Mouse (Mus musculus): ENCODE results near the gene Bcl7c. TPM values are rescaled to one million over a fixed set of nuclear protein-coding genes. Genes with fewer than 3 reads are reported as not detected.
A peak's percentile ranks its signal among the peaks of the same experiment; 100 is the strongest.

The Bcl7c gene
- polyA plus RNA-seq, 1 experiment from 2014 or later: 41.1 TPM

GRCm38 (mm10) chr7:127712461-127713385, 4.0 kb upstream of the Bcl7c start, which contains the start of gene Ctf1:
Gene Ctf1, plus strand, starts transcription at chr7:127712736.
- H3K36me3 ChIP-seq (ENCODE audit: control insufficient read depth, insufficient read depth, low read length): no peaks in the 10 kb centered on the region
- 0 out of 2 replicates have a peak, but pooled peaks cover 2% of the 10 kb centered on the region for H3K27me3 ChIP-seq (ENCODE audit: control insufficient read depth, insufficient read depth, low read length)
- peak within 1 kb of the TSS; percentile 59 for H3K9ac ChIP-seq (ENCODE audit: low read length)
- ATAC-seq (ENCODE audit: insufficient number of reproducible peaks, insufficient read depth, low FRiP score, low read depth): no peak
- peaks cover 15 to 21% of the 10 kb centered on the region in 2 experiments for H3K4me1 ChIP-seq (ENCODE audit: control insufficient read depth in 2 of 2, insufficient read depth in 2 of 2, low read length in 2 of 2)
- H3K27ac ChIP-seq (replicated peaks in 1 of 2; ENCODE audit: control insufficient read depth in 1 of 2, insufficient read depth in 1 of 2, low read depth in 2 of 2, low read length in 2 of 2): peak within 1 kb of the TSS; percentile 80 to 86
- peak within 1 kb of the TSS; percentile 75 for H3K4me2 ChIP-seq (ENCODE audit: low read length)
- H3K9me3 ChIP-seq (ENCODE audit: control insufficient read depth, low read length): no peaks in the 10 kb centered on the region
- 4% methylated on average over 28 of the region's 28 CpGs for WGBS
- peak within 1 kb of the TSS; percentile 31 to 42 for H3K4me3 ChIP-seq (ENCODE audit: control insufficient read depth in 1 of 2, insufficient read depth in 1 of 2, low read depth in 1 of 2, low read length in 2 of 2)

- no peaks in the 10 kb centered on the region for H3K27me3 ChIP-seq (ENCODE audit: control insufficient read depth, insufficient read depth, low read length)
- ATAC-seq (ENCODE audit: insufficient number of reproducible peaks, insufficient read depth, low FRiP score, low read depth): no peak
- H3K9me3 ChIP-seq (ENCODE audit: control insufficient read depth, low read length): no peaks in the 10 kb centered on the region
- peaks cover 8% of the 10 kb centered on the region for H3K36me3 ChIP-seq (ENCODE audit: control insufficient read depth, insufficient read depth, low read length)
- peaks cover 21 to 24% of the 10 kb centered on the region in 2 experiments for H3K4me1 ChIP-seq (ENCODE audit: control insufficient read depth in 2 of 2, insufficient read depth in 2 of 2, low read length in 2 of 2)
- 73% methylated on average over 3 of the region's 3 CpGs for WGBS
- no peak overlapping the region for H3K4me2 ChIP-seq (ENCODE audit: low read length)
- no peak overlapping the region for H3K27ac ChIP-seq (replicated peaks in 1 of 2; ENCODE audit: control insufficient read depth in 1 of 2, insufficient read depth in 1 of 2, low read depth in 2 of 2, low read length in 2 of 2)
- no peak overlapping the region for H3K9ac ChIP-seq (ENCODE audit: low read length)
- H3K4me3 ChIP-seq (ENCODE audit: control insufficient read depth in 1 of 2, insufficient read depth in 1 of 2, low read depth in 1 of 2, low read length in 2 of 2): no peak overlapping the region
These were observed 2.7 kb upstream of the Bcl7c start for GRCm38 (mm10) chr7:127711456-127711855.

GRCm38 (mm10) chr7:127711031-127711430, 2.3 kb upstream of the Bcl7c start:
- H3K4me1 ChIP-seq (ENCODE audit: control insufficient read depth in 2 of 2, insufficient read depth in 2 of 2, low read length in 2 of 2): peaks cover 21 to 24% of the 10 kb centered on the region in 2 experiments
- H3K4me2 ChIP-seq (ENCODE audit: low read length): no peak overlapping the region
- no peak for ATAC-seq (ENCODE audit: insufficient number of reproducible peaks, insufficient read depth, low FRiP score, low read depth)
- H3K27me3 ChIP-seq (ENCODE audit: control insufficient read depth, insufficient read depth, low read length): no peaks in the 10 kb centered on the region
- no peak overlapping the region for H3K4me3 ChIP-seq (ENCODE audit: control insufficient read depth in 1 of 2, insufficient read depth in 1 of 2, low read depth in 1 of 2, low read length in 2 of 2)
- no peak overlapping the region for H3K9ac ChIP-seq (ENCODE audit: low read length)
- no peak overlapping the region for H3K27ac ChIP-seq (replicated peaks in 1 of 2; ENCODE audit: control insufficient read depth in 1 of 2, insufficient read depth in 1 of 2, low read depth in 2 of 2, low read length in 2 of 2)
- WGBS: 91% methylated on average over 3 of the region's 3 CpGs
- H3K36me3 ChIP-seq (ENCODE audit: control insufficient read depth, insufficient read depth, low read length): peaks cover 12% of the 10 kb centered on the region
- H3K9me3 ChIP-seq (ENCODE audit: control insufficient read depth, low read length): no peaks in the 10 kb centered on the region

- H3K4me2 ChIP-seq (ENCODE audit: low read length): peak overlapping the region; percentile 80
- no peaks in the 10 kb centered on the region for H3K9me3 ChIP-seq (ENCODE audit: control insufficient read depth, low read length)
- peak overlapping the region; percentile 55 to 74 for H3K4me3 ChIP-seq (ENCODE audit: control insufficient read depth in 1 of 2, insufficient read depth in 1 of 2, low read depth in 1 of 2, low read length in 2 of 2)
- 72% methylated on average over 5 of the region's 5 CpGs for WGBS
- H3K9ac ChIP-seq (ENCODE audit: low read length): peak overlapping the region; percentile 91; the same call in 1 of the 2 replicates
- peaks cover 21 to 24% of the 10 kb centered on the region in 2 experiments for H3K4me1 ChIP-seq (ENCODE audit: control insufficient read depth in 2 of 2, insufficient read depth in 2 of 2, low read length in 2 of 2)
- no peak for ATAC-seq (ENCODE audit: insufficient number of reproducible peaks, insufficient read depth, low FRiP score, low read depth)
- H3K27me3 ChIP-seq (ENCODE audit: control insufficient read depth, insufficient read depth, low read length): no peaks in the 10 kb centered on the region
- peak overlapping the region in 1 of 2 experiments; percentile 96; a peak in 2 of 4 replicates for H3K27ac ChIP-seq (replicated peaks in 1 of 2; ENCODE audit: control insufficient read depth in 1 of 2, insufficient read depth in 1 of 2, low read depth in 2 of 2, low read length in 2 of 2)
- H3K36me3 ChIP-seq (ENCODE audit: control insufficient read depth, insufficient read depth, low read length): peaks cover 25% of the 10 kb centered on the region
These were observed 687 bp upstream of the Bcl7c start for GRCm38 (mm10) chr7:127709261-127709979.

- Histone ChIP-seq H3K9me3 (ENCODE audit: control insufficient read depth, low read length) (no peaks in the 10 kb centered on the region), H3K4me2 (ENCODE audit: low read length) (peak overlapping the region; percentile 80), H3K27ac (replicated peaks in 1 of 2; ENCODE audit: control insufficient read depth in 1 of 2, insufficient read depth in 1 of 2, low read depth in 2 of 2, low read length in 2 of 2) (peak overlapping the region; percentile 74 to 96), H3K27me3 (ENCODE audit: control insufficient read depth, insufficient read depth, low read length) (no peaks in the 10 kb centered on the region), H3K4me1 (ENCODE audit: control insufficient read depth in 2 of 2, insufficient read depth in 2 of 2, low read length in 2 of 2) (peaks cover 20 to 24% of the 10 kb centered on the region in 2 experiments), H3K4me3 (ENCODE audit: control insufficient read depth in 1 of 2, insufficient read depth in 1 of 2, low read depth in 1 of 2, low read length in 2 of 2) (peak overlapping the region; percentile 55 to 74), H3K36me3 (ENCODE audit: control insufficient read depth, insufficient read depth, low read length) (peaks cover 40% of the 10 kb centered on the region), H3K9ac (ENCODE audit: low read length) (peak overlapping the region; percentile 91)
- 1% methylated on average over 5 of the region's 5 CpGs for WGBS
- ATAC-seq (ENCODE audit: insufficient number of reproducible peaks, insufficient read depth, low FRiP score, low read depth): no peak
These were observed 851 bp downstream of the Bcl7c start for GRCm38 (mm10) chr7:127707957-127708206.

DNA sequence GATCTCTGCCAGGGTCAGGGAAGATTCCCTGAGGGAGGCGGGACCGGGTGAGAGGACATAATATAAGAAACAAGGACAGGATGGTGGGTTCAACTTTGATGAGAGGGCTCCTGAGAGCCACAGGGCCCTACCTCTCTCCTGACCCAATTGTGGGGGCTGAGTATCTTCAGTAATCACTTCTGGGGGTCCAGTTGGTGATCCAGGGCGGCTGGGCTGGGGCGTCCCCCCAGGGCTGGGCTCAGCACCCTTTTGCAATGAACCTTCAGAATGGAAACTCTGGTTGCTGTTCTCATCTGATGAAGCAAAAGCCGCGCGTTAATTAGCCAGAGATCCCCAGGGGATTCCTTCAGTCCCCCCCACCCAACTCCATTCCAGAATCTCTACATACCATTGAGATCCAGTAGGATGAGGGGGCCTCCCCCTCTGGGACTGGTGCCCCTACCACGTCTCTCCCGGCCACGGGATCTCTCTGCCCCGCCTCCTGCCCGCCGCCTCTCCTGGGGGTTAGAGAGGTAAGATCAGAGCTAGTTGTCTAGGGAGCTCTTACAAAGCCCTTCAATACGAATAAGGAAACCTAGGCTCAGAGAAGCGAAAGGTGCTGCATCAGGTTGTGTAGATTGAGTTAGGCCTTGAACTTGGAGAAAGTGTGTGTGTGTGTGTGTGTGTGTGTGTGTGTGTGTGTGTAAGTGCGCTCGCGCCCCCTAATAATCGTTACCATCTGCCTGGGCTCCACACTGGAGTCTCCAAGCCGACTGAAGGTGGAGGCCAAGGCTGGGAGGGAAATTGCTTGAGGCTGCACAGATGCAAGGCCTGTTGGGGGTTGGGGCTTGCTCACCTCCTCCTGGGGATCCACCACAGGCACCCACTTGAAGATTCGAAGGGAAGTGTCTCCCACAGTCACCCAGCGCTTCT, 1.4 kb downstream of the Bcl7c start:
- no peak for ATAC-seq (ENCODE audit: insufficient number of reproducible peaks, insufficient read depth, low FRiP score, low read depth)
- Histone ChIP-seq H3K36me3 (ENCODE audit: control insufficient read depth, insufficient read depth, low read length) (peaks cover 42% of the 10 kb centered on the region), H3K9me3 (ENCODE audit: control insufficient read depth, low read length) (no peaks in the 10 kb centered on the region), H3K9ac (ENCODE audit: low read length) (peak overlapping the region; percentile 91), H3K4me3 (ENCODE audit: control insufficient read depth in 1 of 2, insufficient read depth in 1 of 2, low read depth in 1 of 2, low read length in 2 of 2) (peak overlapping the region; percentile 55 to 74), H3K27me3 (ENCODE audit: control insufficient read depth, insufficient read depth, low read length) (no peaks in the 10 kb centered on the region), H3K4me2 (ENCODE audit: low read length) (peak overlapping the region; percentile 80), H3K27ac (replicated peaks in 1 of 2; ENCODE audit: control insufficient read depth in 1 of 2, insufficient read depth in 1 of 2, low read depth in 2 of 2, low read length in 2 of 2) (peak overlapping the region; percentile 74 to 96), H3K4me1 (ENCODE audit: control insufficient read depth in 2 of 2, insufficient read depth in 2 of 2, low read length in 2 of 2) (peaks cover 14 to 19% of the 10 kb centered on the region in 2 experiments; a peak in 3 of 4 replicates)
- WGBS: 30% methylated on average over 22 of the region's 22 CpGs

DNA sequence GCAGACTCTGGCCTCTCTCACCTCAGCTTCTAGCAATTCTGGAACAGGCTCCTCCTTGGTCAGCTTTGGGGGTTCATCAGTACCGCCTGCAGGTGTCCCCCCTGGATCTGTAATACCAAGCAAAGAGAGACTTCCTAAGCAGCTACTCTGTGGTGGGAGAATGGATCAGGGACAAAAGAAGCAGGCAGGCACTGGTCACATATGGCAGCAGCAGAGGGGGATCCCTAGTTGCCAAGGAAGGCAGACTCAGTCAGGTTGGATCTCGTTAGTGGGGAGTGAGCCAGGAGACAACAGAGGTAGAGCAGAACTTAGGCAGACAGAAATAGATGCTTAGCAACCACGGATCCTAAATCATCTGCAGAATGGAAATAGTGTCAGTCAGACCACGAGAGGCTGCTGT, 3.0 kb downstream of the Bcl7c start:
- Histone ChIP-seq H3K9ac (ENCODE audit: low read length) (no peak overlapping the region), H3K36me3 (ENCODE audit: control insufficient read depth, insufficient read depth, low read length) (peaks cover 52% of the 10 kb centered on the region), H3K4me2 (ENCODE audit: low read length) (no peak overlapping the region), H3K4me3 (ENCODE audit: control insufficient read depth in 1 of 2, insufficient read depth in 1 of 2, low read depth in 1 of 2, low read length in 2 of 2) (no peak overlapping the region), H3K9me3 (ENCODE audit: control insufficient read depth, low read length) (no peaks in the 10 kb centered on the region), H3K4me1 (ENCODE audit: control insufficient read depth in 2 of 2, insufficient read depth in 2 of 2, low read length in 2 of 2) (peaks cover 12 to 15% of the 10 kb centered on the region in 2 experiments; a peak in 3 of 4 replicates), H3K27ac (replicated peaks in 1 of 2; ENCODE audit: control insufficient read depth in 1 of 2, insufficient read depth in 1 of 2, low read depth in 2 of 2, low read length in 2 of 2) (no peak overlapping the region), H3K27me3 (ENCODE audit: control insufficient read depth, insufficient read depth, low read length) (no peaks in the 10 kb centered on the region)
- WGBS: 71% methylated on average over 4 of the region's 4 CpGs
- ATAC-seq (ENCODE audit: insufficient number of reproducible peaks, insufficient read depth, low FRiP score, low read depth): no peak

Measured in heart, embryonic 14.5 days (tissue).